Mouse (Mus musculus) fat pad, adult 2 months (tissue): ENCODE data around the gene Fabp2.
"Not testable (repeated sequence)": the region's sequence is repeated elsewhere in the genome, so short reads cannot be mapped to it uniquely, and the experiment has no call there.

ENCODE experiments used
- DNase-seq: peaks from one replicate; pipeline ENCODE4 v3.0.0-alpha.2; 2011; ENCODE audit warnings: low read depth, low spot score; ENCODE audit errors: extremely low read depth

The Fabp2 gene

GRCm38 (mm10) chr3:122919260-122919659 lies 24.4 kb downstream of the Fabp2 start, which contains the start of gene Gm10959:
Gene Gm10959 (minus strand): TSS chr3:122919360.
- DNase-seq: no peak

- DNase-seq: no peak
Measured at GRCm38 (mm10) chr3:122920572-122921435, 25.9 kb downstream of the Fabp2 start.

- DNase-seq: peak; percentile 75
Measured at GRCm38 (mm10) chr3:122921676-122922527, 27.0 kb downstream of the Fabp2 start.

GRCm38 (mm10) chr3:122923147-122923546 lies 28.3 kb downstream of the Fabp2 start:
- DNase-seq: no peak

GRCm38 (mm10) chr3:122924009-122924914 lies 29.4 kb downstream of the Fabp2 start, which contains the start of gene 1810037I17Rik:
Gene 1810037I17Rik (plus strand): TSS chr3:122924203.
- peak; percentile 54 for DNase-seq

- DNase-seq: no peak
Measured at GRCm38 (mm10) chr3:122929723-122930122, 34.9 kb downstream of the Fabp2 start.

- DNase-seq: no peak
Measured at GRCm38 (mm10) chr3:122932466-122932865, 37.6 kb downstream of the Fabp2 start.

- not testable (repeated sequence) for DNase-seq
Measured at GRCm38 (mm10) chr3:122937176-122937575, 42.3 kb downstream of the Fabp2 start.

- no peak for DNase-seq
Measured at GRCm38 (mm10) chr3:122939215-122939614, 44.3 kb downstream of the Fabp2 start.

- no peak for DNase-seq
Measured at GRCm38 (mm10) chr3:122943387-122943890, 48.6 kb downstream of the Fabp2 start.
